Mouse (Mus musculus): ENCODE measurements around the gene Tmem130. TPM values are rescaled to one million over a fixed set of nuclear protein-coding genes. Genes with fewer than 3 reads are reported as not detected.
A peak's percentile ranks its signal among the peaks of the same experiment; 100 is the strongest.

Tmem130 gene
- total RNA-seq, 2 experiments from 2014 or later = 0.23 TPM; not detected in 1

DNA sequence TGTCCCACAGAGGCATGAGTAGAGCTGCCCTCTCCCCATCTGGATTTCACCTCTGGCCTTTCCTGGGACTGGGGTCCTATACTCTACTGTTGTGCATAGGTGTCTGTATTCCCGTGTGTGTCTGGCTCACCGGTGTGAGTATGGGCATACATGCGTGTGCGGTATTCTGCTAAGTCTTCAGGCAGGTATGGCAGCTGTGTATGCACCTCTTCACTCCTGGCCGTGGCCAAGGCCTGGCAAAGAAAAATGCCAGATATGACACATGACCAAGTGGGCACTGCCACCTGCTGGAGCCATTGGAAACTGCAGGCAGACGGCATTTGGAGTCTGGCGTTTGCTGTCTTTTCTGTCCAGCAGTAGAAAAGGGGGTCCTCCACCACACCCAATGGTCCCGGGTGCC, 26.7 kb downstream of the Tmem130 start:
- peak in 1 of 2 experiments; percentile 48 for DNase-seq (ENCODE audit: low spot score in 2 of 2)

DNA sequence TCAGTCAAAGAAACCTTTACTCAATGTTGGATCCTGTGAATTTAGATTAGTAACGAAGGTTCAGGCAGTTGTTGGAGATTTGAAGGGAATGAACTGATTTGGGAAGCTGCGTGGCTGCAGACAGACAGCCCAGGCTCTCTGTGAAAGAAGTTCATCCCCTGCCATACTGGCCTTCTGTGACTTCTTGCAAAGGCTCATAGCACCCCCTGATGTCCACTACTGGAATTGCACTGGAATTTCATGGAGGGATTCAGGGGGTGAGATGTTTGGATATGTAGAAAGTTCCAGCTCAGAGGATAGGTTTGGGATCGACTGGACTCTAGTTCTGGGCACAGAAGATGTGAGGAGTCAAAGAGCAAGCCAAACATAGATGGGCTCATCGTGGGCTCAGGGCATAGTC, 27.7 kb downstream of the Tmem130 start:
- DNase-seq (ENCODE audit: low spot score in 2 of 2) = peak in 1 of 2 experiments; percentile 45

DNA sequence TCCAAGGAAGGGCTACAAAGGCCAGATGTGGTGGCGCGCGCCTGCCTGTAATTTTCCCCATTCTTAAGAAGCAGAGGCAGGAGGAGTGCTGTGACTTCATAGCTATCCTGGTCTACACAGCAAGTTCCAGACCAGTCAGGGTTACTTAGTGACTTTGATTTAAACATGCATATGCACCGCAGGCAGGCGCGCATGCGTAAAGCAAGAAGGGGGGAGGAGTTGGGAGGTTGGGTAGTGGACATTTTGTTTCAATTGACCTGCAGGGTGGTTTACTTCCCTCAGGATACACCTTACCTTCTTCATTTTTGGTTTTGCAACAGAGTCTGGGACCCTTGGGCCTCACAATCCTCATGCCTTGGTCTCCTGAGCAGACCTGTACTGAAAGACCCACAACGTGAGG, 32.4 kb downstream of the Tmem130 start:
- DNase-seq (ENCODE audit: low spot score in 2 of 2) = no peak

DNA sequence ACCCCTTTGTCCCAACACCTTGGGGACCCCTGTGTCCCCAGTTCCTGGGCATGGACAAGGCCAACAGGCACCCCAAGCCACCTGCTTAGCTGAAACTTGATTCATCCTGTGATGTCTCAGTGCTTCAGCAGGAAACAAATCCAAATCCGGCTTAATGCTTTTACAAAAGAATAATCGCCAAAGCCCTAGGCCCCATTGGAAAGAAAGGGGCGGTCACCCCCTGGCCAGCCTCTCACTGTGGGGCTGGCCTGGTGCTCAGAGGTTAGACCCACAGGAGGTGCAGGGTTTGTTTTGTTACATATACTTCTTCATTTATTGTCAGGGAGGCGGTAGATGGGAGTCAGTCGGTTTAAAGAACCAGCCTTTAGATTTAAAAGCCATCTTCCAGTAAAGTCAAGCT, 33.4 kb downstream of the Tmem130 start:
- DNase-seq (ENCODE audit: low spot score in 2 of 2) = no peak

DNA sequence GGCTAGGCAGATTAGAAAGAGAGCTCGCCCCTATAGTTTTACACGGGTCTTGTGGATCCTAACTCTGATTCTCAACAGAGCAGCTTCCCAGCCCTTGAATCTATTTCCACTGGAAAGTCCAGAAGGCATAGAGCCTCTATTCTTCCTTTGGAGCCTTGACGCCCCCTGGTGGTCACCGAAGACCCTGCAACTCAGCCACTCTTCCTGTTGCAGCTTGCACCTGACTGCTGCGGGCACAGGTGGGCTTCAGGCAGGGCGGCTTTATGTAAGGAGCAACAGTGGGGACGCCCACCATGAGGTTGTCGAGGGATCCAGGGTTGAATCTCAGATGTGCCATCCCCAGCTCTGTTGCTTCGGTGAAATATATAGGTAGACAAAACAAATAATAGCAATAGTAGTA, 34.5 kb downstream of the Tmem130 start:
- peak; percentile 59 to 73 for DNase-seq (ENCODE audit: low spot score in 2 of 2)

DNA sequence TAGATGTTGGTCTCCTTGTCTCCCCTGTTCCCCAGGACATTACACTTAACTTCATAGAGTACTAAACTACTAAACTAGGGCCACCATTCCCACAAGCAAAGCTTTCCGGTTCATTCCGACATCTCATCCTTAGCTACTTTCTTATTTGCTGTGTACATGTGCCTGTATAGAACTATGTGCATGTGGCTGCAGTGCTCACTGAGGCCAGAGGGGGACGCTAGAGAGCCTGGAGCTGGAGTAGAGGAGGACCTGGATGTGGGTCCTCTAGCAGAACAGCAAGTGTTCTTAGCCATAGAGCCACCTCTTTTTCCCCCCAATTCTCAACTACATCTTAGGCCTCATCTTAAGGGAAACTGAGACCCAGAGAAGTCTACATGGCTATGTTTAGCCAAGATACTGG, 36.1 kb downstream of the Tmem130 start:
- no peak for DNase-seq (ENCODE audit: low spot score in 2 of 2)

DNA sequence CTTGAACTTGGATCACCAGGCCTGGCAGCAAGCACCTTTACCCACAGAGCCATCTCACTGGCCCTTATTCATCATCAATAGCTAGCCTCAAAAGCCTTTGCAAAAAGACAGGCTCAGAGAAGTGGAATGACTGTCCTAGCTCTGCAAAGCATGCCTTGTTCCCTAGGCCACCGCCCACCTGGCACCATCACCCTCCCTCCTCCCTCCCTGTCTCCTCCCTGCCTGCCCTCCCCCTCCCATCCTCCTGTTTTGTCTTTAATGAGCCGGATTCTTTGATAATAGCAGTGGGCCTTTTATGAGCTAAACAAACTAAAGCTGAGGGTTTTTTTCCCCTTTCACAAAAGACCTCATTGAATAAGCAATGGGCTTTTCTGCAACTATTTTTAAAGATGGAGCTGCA, 36.7 kb downstream of the Tmem130 start:
- DNase-seq (ENCODE audit: low spot score in 2 of 2) = no peak

DNA sequence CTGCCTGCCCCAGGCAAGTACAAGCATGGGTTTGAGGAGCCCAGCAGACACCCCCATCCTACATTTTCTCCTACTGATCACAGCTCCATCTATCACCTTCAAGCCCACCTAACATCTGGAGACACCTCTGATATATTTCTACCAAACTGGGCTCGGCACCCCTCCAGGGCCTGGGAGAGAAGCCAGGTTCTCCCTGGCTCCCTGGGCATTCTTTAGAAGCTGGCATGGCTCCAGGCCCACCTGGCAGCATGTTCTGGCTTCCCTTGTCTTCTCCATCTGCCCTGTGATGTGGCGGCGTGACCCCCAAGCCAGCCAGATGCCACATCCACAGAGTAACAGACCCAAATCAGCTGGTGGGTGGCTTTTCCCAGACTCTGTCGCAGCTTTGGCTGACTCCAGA, 41.3 kb downstream of the Tmem130 start:
- no peak for DNase-seq (ENCODE audit: low spot score in 2 of 2)

DNA sequence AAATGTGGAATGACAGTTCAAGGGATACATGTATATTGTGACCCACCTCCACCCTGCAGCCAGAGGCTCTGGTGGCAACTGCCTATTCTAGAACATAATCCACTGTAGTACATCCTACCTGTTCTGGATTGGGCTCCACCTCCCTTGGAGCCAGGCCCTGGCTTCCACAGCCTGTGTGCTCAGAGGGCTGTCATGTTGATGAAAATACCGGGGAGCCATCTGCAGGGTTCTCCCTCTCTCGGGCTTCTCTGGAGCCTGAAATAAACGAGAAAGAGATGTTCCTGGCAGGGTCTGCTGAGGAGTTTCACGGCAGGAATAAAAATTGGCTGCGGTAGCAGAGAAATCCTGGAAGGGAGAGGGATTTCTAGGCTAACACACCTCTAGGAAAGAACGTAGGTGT, 41.8 kb downstream of the Tmem130 start:
- no peak for DNase-seq (ENCODE audit: low spot score in 2 of 2)

DNA sequence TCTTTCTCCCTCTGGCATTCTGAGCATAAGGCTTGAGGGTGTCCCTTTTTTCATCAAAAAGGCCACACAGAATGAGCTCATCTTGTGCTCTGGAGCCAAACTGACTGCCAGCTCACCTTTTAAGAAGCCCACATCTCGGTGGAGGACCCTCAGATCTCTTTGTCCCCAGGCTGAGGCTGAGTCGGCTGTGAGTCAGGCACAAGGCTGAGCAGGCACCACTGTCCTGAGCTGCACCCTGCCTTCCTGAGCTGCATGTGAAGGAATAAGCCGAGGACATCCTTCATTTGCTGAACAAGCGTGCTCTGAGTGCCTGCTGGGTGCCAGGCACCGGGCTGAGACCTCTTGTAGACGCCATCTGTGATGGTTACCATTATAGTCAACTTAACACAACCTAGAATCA, 44.4 kb downstream of the Tmem130 start:
- no peak for DNase-seq (ENCODE audit: low spot score in 2 of 2)

DNA sequence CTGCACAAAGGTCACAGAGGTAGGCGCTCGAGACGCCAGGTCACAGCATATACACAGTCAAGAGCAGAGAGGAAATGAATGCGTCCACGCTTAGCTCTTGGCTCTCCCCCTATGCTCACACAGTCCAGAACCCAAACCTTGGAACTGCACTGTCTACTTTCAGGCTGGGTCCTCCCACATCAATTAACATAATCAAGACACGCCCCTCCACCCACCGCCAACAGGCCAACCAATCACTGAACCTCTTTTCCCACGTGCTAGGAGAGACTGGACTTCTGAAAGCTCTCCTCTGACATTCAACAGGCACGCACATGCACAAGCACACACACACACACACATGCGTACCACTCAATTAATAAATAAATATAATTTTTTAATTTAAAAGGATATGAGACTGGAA, 48.2 kb downstream of the Tmem130 start:
- DNase-seq (ENCODE audit: low spot score in 2 of 2) = no peak

DNA sequence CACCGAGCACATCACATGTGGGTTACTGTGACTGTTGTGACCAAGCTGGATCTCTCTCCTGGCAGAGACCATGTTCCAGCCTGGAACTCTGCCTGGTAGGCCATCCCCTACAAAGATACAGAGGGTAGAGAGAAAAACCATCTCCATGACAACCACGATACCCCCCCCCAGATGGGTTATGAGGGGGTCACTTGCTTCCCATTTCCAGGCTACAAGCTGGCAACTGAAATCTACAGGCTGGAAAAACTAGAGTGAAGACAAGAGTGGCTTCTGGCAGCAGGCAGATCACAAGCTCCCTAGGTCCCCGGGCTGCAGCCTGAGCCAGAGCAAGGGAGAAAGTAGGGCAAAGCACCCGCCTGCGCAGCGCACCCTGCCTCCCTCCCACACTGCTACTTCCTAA, 54.0 kb downstream of the Tmem130 start:
- DNase-seq (ENCODE audit: low spot score in 2 of 2) = no peak

DNA sequence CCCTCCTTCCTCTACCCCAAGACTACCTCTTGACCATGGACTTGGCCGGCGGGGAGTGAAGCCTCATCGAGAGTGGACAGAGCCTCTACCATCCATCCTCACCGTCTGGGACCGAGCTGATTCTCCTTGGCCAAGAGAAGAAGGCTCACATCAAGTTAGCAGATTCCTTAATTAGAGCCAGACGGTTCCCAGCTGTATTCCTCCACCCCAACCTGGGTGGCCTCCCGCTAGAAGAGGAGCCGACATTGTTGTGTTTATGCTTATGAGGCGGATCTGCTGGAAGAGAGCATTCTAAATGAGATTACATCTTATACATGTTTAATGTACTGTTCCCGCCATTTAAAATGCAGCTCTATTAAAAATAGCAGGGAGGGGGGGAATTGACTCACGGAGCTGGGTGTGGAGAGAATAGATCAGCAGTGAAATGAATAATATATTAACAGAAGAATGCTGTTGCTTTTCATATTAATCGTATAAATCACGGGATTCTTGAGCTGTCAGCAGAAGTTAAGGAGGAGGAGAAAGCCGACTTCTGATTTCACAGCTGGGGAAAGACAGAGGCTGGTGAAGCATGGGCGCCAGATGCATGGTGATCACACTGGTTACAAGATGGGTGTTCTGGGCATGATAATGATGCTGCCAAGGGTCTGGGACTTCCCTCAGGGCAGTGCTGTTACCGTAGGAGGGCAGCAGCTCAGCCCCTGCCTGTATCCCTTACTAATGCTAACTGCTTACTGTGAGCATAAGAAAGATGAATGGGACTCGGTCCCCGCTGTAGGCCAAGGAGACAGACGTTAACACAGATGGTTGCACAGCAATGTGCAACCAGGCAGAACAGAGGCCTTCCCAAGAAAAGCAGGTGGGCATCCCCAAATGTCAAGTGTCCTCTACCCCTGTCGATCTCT, 57.9 kb downstream of the Tmem130 start:
- DNase-seq (ENCODE audit: low spot score in 2 of 2) = no peak

DNA sequence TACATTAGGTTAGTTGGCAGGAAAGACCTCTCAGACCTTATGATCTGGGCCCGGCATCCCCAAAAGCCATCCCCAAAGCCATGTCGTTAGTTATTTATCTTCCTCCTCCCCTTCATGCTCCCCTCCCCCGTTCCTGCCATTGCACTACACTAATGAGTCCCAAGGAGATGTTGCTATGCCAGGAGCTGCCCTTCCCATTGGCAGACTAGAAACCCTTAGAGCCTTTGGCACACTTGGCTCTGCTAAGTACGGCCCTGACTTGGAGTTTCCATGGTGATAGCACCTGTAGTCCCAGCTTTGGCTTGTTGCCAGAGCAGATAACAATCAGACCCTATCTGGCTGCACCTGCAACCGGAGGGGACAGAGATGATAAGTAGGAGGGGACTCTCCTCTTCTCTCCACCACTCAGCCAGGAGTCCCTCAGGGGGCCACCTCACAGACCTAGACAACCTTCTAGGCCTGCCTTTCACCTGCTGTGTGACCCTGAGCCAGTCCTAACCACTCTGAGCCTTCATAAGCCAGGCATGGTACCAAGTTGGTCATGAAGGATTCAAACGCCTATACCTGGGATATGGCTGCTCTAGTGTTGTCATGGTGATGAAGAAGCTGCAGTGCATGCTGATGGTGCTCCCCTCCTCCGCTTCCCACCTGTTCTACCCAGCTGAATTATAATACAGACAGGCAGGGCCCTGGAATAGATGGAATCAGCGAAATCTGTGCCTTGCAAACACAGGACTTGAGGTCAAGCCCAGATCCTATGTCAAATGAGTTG, 66.1 kb downstream of the Tmem130 start:
- no peak for DNase-seq (ENCODE audit: low spot score in 2 of 2)

DNA sequence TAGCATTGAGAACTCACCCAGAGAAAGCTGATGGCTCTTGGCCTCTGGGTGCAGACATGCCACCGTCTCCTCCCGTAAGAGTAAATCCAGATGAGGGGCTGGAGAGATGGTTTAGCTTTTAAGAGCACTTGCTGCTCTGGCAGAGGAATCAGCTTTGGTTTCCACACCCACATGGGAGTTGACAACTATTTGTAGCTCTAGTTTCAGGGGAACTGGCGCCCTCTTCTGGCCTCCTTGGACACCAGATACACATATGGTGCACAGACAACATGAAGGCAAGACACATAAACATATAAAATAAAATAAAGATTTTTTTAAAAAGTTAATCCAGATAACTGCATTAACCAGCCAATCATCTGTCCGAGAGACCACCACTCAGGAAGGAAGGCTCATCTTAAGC, 67.5 kb downstream of the Tmem130 start:
- no peak for DNase-seq (ENCODE audit: low spot score in 2 of 2)

DNA sequence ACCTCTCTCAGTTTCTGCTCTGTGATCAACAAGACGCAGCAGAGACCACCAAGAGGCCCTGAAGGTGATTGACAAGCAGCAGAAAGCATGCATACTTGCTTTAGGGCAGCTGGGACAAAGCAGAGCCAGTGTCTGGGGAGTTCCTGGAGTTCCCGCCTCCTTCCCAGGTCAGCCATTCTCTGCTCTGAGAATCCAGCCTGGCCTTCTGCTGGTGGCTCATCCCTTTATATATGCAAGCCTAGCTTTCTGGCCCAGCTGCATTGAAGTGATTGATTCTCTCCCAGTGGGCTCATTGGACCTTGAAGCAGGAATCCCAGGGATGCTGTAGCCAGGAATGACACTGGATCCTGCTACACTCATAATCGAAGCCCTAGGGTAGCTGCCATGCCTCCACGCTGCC, 70.2 kb downstream of the Tmem130 start:
- no peak for DNase-seq (ENCODE audit: low spot score in 2 of 2)

DNA sequence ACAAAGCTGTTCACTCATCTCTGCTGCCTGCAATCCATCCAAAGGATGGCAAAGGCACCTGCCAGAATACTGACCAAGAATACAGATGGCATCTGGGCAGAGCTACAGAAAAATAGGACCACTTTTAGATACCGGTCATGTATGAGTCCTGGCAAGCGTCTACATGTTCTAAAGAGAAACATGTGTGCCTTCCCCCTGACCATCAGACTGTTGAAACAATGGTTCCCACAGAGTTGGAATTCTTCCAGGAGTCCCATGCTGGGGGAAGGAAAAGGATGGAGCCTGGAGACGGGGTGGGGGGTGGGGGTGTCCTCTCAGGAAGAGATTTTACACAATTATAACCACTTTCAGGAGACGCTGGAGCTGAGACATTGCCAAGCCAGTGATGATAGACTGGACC, 73.2 kb downstream of the Tmem130 start:
- no peak for DNase-seq (ENCODE audit: low spot score in 2 of 2)

Other genes with a start within 250 kb of the Tmem130 start
- gene Nptx2, start 215.9 kb downstream of the Tmem130 start, total RNA-seq (2021) = under 1 TPM; 0.36 to 0.59 TPM
- gene Trrap, start 5.9 kb upstream of the Tmem130 start, total RNA-seq (2021) = 10 to 100 TPM; 79.4 to 83.9 TPM
- gene Smurf1, start 204.0 kb upstream of the Tmem130 start, total RNA-seq (2021) = 10 to 100 TPM; 24.7 to 27.0 TPM